Mouse (Mus musculus) CH12.LX (cell line): ENCODE results near the gene Nhsl1. TPM values are rescaled to one million over a fixed set of nuclear protein-coding genes. Genes with fewer than 3 reads are reported as not detected.
A peak's percentile ranks its signal among the peaks of the same experiment; 100 is the strongest.

Experiments
- DNase-seq: peaks from one replicate; pipeline ENCODE4 v3.0.0-alpha.2; 2013; ENCODE audit errors: extremely low read depth
- H3K27ac ChIP-seq: 2 replicates; pipeline ENCODE4 v1.5.1; 2012; ENCODE audit warnings: low read depth, mild to moderate bottlenecking, control low read depth, moderate library complexity; ENCODE audit not compliant: insufficient read depth
- H3K27me3 ChIP-seq: replicated peaks from 2 replicates; pipeline ENCODE3; 2012; ENCODE audit warnings: inconsistent platforms
- H3K36me3 ChIP-seq, 2 experiments: replicated peaks in 1 of 2; 2 replicates each; pipeline versions ENCODE3 to v1.6.1; 2012; ENCODE audit warnings: inconsistent platforms in 1 of 2, low read length in 1 of 2, mild to moderate bottlenecking in 1 of 2, mixed read lengths in 1 of 2, moderate library complexity in 1 of 2; ENCODE audit not compliant: control insufficient read depth in 1 of 2, insufficient read depth in 1 of 2
- H3K4me1 ChIP-seq, 2 experiments: 2 replicates each; pipeline ENCODE4 v1.6.1; 2012; ENCODE audit warnings: inconsistent platforms in 1 of 2, moderate library complexity in 1 of 2; ENCODE audit not compliant: insufficient read depth in 2 of 2, control insufficient read depth in 1 of 2
- H3K4me2 ChIP-seq: 2 replicates; pipeline ENCODE4 v1.6.1; 2012; ENCODE audit warnings: low read depth, mild to moderate bottlenecking, control low read depth; ENCODE audit not compliant: poor library complexity, insufficient read depth, severe bottlenecking
- H3K4me3 ChIP-seq, 3 experiments: fragments of 150-350 bp in 1 of 3; sonication (generic) in 1 of 3; replicated peaks in 1 of 3; 2 replicates each; pipeline versions ENCODE3 to v1.5.1; 2011 to 2012; ENCODE audit warnings: low read depth in 2 of 3, low read length in 2 of 3, mild to moderate bottlenecking in 2 of 3, moderate library complexity in 2 of 3, control low read depth in 1 of 3, improper control_type of control experiment in 1 of 3, inconsistent platforms in 1 of 3, mixed read lengths in 1 of 3; ENCODE audit not compliant: poor library complexity in 1 of 3
- H3K79me2 ChIP-seq: replicated peaks from 2 replicates; pipeline ENCODE4 v1.6.1; 2012; ENCODE audit warnings: mild to moderate bottlenecking, moderate library complexity; ENCODE audit not compliant: control insufficient read depth, poor library complexity, insufficient read depth, severe bottlenecking; ENCODE audit errors: extremely low read depth
- H3K9ac ChIP-seq: 2 replicates; pipeline ENCODE4 v1.6.1; 2012; ENCODE audit warnings: low read depth, mild to moderate bottlenecking, control low read depth, moderate library complexity; ENCODE audit not compliant: insufficient read depth
- H3K9me3 ChIP-seq: replicated peaks from 2 replicates; pipeline ENCODE3; 2012; ENCODE audit warnings: low read length, inconsistent platforms, mixed read lengths
- BHLHE40 ChIP-seq: IDR thresholded peaks from 2 replicates; pipeline ENCODE4 v1.6.1; 2011; ENCODE audit warnings: mild to moderate bottlenecking, low read depth, low read length, improper control_type of control experiment
- CHD1 ChIP-seq: IDR thresholded peaks from 2 replicates; pipeline ENCODE4 v1.6.1; 2012; ENCODE audit warnings: low read depth, low read length, improper control_type of control experiment, inconsistent platforms
- CHD2 ChIP-seq: IDR thresholded peaks from 2 replicates; pipeline ENCODE4 v1.6.1; 2011; ENCODE audit warnings: low read length, improper control_type of control experiment
- CTCF ChIP-seq, 2 experiments: IDR thresholded peaks in 1 of 2; conservative IDR thresholded peaks in 1 of 2; 2 replicates each; pipeline ENCODE4 v1.5.1; 2011 to 2012; ENCODE audit warnings: low read depth in 2 of 2, low read length in 2 of 2, improper control_type of control experiment in 1 of 2, inconsistent platforms in 1 of 2, mild to moderate bottlenecking in 1 of 2, moderate library complexity in 1 of 2
- E2F4 ChIP-seq: IDR thresholded peaks from 2 replicates; pipeline ENCODE4 v1.6.1; 2011; ENCODE audit warnings: low read depth, low read length, improper control_type of control experiment; ENCODE audit not compliant: insufficient replicate concordance
- ELF1 ChIP-seq: IDR thresholded peaks from 2 replicates; pipeline ENCODE4 v1.6.1; 2014; ENCODE audit warnings: low read depth, mild to moderate bottlenecking, inconsistent platforms, low read length, improper control_type of control experiment
- EP300 ChIP-seq: IDR thresholded peaks from 2 replicates; pipeline ENCODE4 v1.6.1; 2011; ENCODE audit warnings: low read length, improper control_type of control experiment
- ETS1 ChIP-seq: conservative IDR thresholded peaks from 2 replicates; pipeline ENCODE4 v1.6.1; 2012; ENCODE audit warnings: low read depth, mild to moderate bottlenecking, inconsistent platforms, low read length, improper control_type of control experiment, moderate library complexity
- GABPA ChIP-seq: IDR thresholded peaks from 2 replicates; pipeline ENCODE4 v1.6.1; 2012; ENCODE audit warnings: low read depth, low read length, improper control_type of control experiment, inconsistent platforms; ENCODE audit not compliant: insufficient replicate concordance
- HCFC1 ChIP-seq: IDR thresholded peaks from 2 replicates; pipeline ENCODE4 v1.6.1; 2012; ENCODE audit warnings: low read depth, mild to moderate bottlenecking, inconsistent platforms, low read length, improper control_type of control experiment
- IRF4 ChIP-seq: IDR thresholded peaks from 2 replicates; pipeline ENCODE4 v1.6.1; 2014; ENCODE audit warnings: low read depth, mild to moderate bottlenecking, inconsistent platforms, low read length, improper control_type of control experiment
- JUND ChIP-seq: conservative IDR thresholded peaks from 2 replicates; pipeline ENCODE4 v1.6.1; 2011; ENCODE audit warnings: low read depth, low read length, improper control_type of control experiment
- KAT2A ChIP-seq: IDR thresholded peaks from 2 replicates; pipeline ENCODE4 v1.6.1; 2012; ENCODE audit warnings: low read length, improper control_type of control experiment, inconsistent platforms; ENCODE audit not compliant: insufficient replicate concordance
- MAX ChIP-seq: IDR thresholded peaks from 2 replicates; pipeline ENCODE4 v1.6.1; 2011; ENCODE audit warnings: low read length, improper control_type of control experiment
- MAZ ChIP-seq: IDR thresholded peaks from 2 replicates; pipeline ENCODE4 v1.6.1; 2012; ENCODE audit warnings: low read depth, mild to moderate bottlenecking, inconsistent platforms, low read length, improper control_type of control experiment, moderate library complexity
- MXI1 ChIP-seq: IDR thresholded peaks from 2 replicates; pipeline ENCODE4 v1.6.1; 2011; ENCODE audit warnings: mild to moderate bottlenecking, low read depth, low read length, improper control_type of control experiment
- MYC ChIP-seq: IDR thresholded peaks from 2 replicates; pipeline ENCODE4 v1.6.1; 2011; ENCODE audit warnings: low read depth, mild to moderate bottlenecking, improper control_type of control experiment, low read length
- NELFE ChIP-seq: IDR thresholded peaks from 2 replicates; pipeline ENCODE4 v1.6.1; 2011; ENCODE audit warnings: low read depth, low read length, improper control_type of control experiment
- NRF1 ChIP-seq: IDR thresholded peaks from 2 replicates; pipeline ENCODE4 v1.6.1; 2014; ENCODE audit warnings: low read depth, mild to moderate bottlenecking, inconsistent platforms, low read length, improper control_type of control experiment, moderate library complexity
- PAX5 ChIP-seq: IDR thresholded peaks from 2 replicates; pipeline ENCODE4 v1.6.1; 2012; ENCODE audit warnings: low read length, inconsistent platforms, mixed read lengths
- POLR2A ChIP-seq: IDR thresholded peaks from 2 replicates; pipeline ENCODE4 v1.6.1; 2011; ENCODE audit warnings: low read depth, mild to moderate bottlenecking, improper control_type of control experiment, low read length
- POLR2AphosphoS2 ChIP-seq: IDR thresholded peaks from 2 replicates; pipeline ENCODE4 v1.6.1; 2011; ENCODE audit warnings: low read depth, low read length, improper control_type of control experiment
- RAD21 ChIP-seq: IDR thresholded peaks from 2 replicates; pipeline ENCODE4 v1.6.1; 2011; ENCODE audit warnings: low read depth, mild to moderate bottlenecking, low read length, improper control_type of control experiment, moderate library complexity
- RCOR1 ChIP-seq: conservative IDR thresholded peaks from 2 replicates; pipeline ENCODE4 v1.6.1; 2012; ENCODE audit warnings: low read depth, mild to moderate bottlenecking, inconsistent platforms, low read length, improper control_type of control experiment
- SIN3A ChIP-seq: IDR thresholded peaks from 2 replicates; pipeline ENCODE4 v1.6.1; 2012; ENCODE audit warnings: low read length, improper control_type of control experiment, inconsistent platforms
- SMC3 ChIP-seq: IDR thresholded peaks from 2 replicates; pipeline ENCODE4 v1.6.1; 2011; ENCODE audit warnings: low read depth, low read length, improper control_type of control experiment
- TBP ChIP-seq: conservative IDR thresholded peaks from 2 replicates; pipeline ENCODE4 v1.6.1; 2011; ENCODE audit warnings: low read depth, low read length, improper control_type of control experiment
- TCF12 ChIP-seq: IDR thresholded peaks from 2 replicates; pipeline ENCODE4 v1.6.1; 2014; ENCODE audit warnings: low read depth, mild to moderate bottlenecking, inconsistent platforms, low read length, improper control_type of control experiment
- UBTF ChIP-seq: IDR thresholded peaks from 2 replicates; pipeline ENCODE4 v1.6.1; 2012; ENCODE audit warnings: low read depth, mild to moderate bottlenecking, inconsistent platforms, low read length, improper control_type of control experiment, moderate library complexity
- USF1 ChIP-seq: IDR thresholded peaks from 2 replicates; pipeline ENCODE4 v1.6.1; 2014; ENCODE audit warnings: low read depth, mild to moderate bottlenecking, inconsistent platforms, low read length, improper control_type of control experiment
- USF2 ChIP-seq: conservative IDR thresholded peaks from 2 replicates; pipeline ENCODE4 v1.6.1; 2011; ENCODE audit warnings: low read depth, low read length, improper control_type of control experiment
- ZC3H11A ChIP-seq: IDR thresholded peaks from 2 replicates; pipeline ENCODE4 v1.6.1; 2012; ENCODE audit warnings: low read depth, mild to moderate bottlenecking, inconsistent platforms, low read length, improper control_type of control experiment
- ZKSCAN1 ChIP-seq: IDR thresholded peaks from 2 replicates; pipeline ENCODE4 v1.6.1; 2012; ENCODE audit warnings: low read depth, inconsistent platforms, low read length, improper control_type of control experiment, borderline replicate concordance
- ZMIZ1 ChIP-seq: IDR thresholded peaks from 2 replicates; pipeline ENCODE4 v1.6.1; 2012; ENCODE audit warnings: low read depth, mild to moderate bottlenecking, inconsistent platforms, low read length, improper control_type of control experiment
- ZNF384 ChIP-seq: IDR thresholded peaks from 2 replicates; pipeline ENCODE4 v1.6.1; 2012; ENCODE audit warnings: low read depth, low read length, improper control_type of control experiment, inconsistent platforms
- dilution Hi-C: fragments of 300-500 bp; cut with MboI; formaldehyde crosslinking; loops from 2 replicates; pipeline ENCODE4 v1.14.3; 2020; ENCODE audit warnings: low sequenced_read_pairs; ENCODE audit not compliant: extremely low pct_unique_long_range_greater_than_20kb, extremely low pct_ligation_motif_present
- in situ Hi-C: fragments of 300-500 bp; cut with MboI; formaldehyde crosslinking; loops from 3 replicates; pipeline ENCODE4 v1.14.3; 2019; ENCODE audit warnings: low sequenced_read_pairs, low pct_ligation_motif_present, low pct_unique_long_range_greater_than_20kb, mixed read lengths
- polyA plus RNA-seq: library from polyadenylated mRNA; unstranded; fragments of >175 nt; gene quantifications from 2 replicates; pipeline ENCODE4 v1.2.1, GENCODE M21; 2012; ENCODE audit warnings: low read depth; ENCODE audit not compliant: insufficient read length
- total RNA-seq, 2 experiments: library from RNA; depleted of rRNA; stranded (reverse); fragments of 300-350 nt in 1 of 2; fragments of >200 nt in 1 of 2; gene quantifications; 2 replicates each; pipeline ENCODE4 v1.2.3; 2012 to 2014

Nhsl1 gene
- total and polyA plus RNA-seq, 3 experiments, result 0.13 to 0.19 (median 0.15) TPM

- H3K27me3 ChIP-seq, result no peaks in the 10 kb centered on the region
Measured at GRCm38 (mm10) chr10:18469279-18470135, 150.7 kb downstream of the Nhsl1 start.

DNA sequence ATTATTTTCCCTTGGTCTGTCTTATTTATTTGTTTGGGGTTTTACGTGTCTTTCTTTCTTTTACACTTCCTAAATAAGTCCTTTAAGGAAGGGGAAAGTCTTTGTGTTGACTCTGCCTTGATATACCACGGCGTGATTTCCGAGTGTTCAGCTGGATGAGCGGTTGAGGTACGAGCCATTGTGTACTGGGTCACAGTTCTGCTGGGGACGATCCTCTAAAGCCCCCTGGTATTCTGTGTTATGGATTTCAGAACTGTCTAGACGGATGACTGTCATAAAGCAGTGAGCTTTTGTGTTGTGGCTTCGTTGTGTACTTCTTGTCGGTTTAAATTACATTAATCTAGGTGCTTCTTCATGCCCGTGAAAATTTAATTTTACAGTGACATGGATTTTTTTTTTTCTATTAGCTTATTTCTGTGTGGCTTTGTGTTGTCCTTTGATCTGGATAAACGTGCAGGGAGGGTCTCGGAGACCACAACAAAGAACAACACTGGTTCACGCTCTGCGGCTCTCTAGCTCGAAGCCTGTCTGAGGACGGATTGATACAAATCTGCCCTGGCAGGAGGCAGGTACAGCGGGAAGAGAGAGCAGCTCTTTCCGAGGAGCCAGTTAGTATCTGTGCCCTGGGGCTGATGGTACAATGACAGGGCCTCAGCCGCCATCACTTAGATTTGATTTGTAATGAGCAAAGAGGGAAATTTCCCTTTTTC is 151.7 kb downstream of the Nhsl1 start:
- no peak for TF ChIP-seq USF2
- no peak for TF ChIP-seq HCFC1
- no peak for TF ChIP-seq POLR2AphosphoS2
- Histone ChIP-seq H3K36me3 (no peaks in the 10 kb centered on the region), H3K4me1 (peaks cover 0 to 22% of the 10 kb centered on the region in 2 experiments; a peak in 2 of 4 replicates), H3K9ac (no peak overlapping the region), H3K27ac (no peak overlapping the region), H3K4me3 (no peak overlapping the region), H3K27me3 (no peaks in the 10 kb centered on the region), H3K4me2 (no peak overlapping the region; the same call in 1 of the 2 replicates), H3K79me2 (no peaks in the 10 kb centered on the region), H3K9me3 (no peaks in the 10 kb centered on the region)
- dilution Hi-C loops, result no loop called here
- DNase-seq, result no peak
- in situ Hi-C loops, result no loop called here

More at GRCm38 (mm10) chr10:18469279-18470135, 150.7 kb downstream of the Nhsl1 start:
- DNase-seq, result peak; percentile 92
- Histone ChIP-seq H3K27ac (no peak overlapping the region), H3K4me1 (peaks cover 0 to 22% of the 10 kb centered on the region in 2 experiments; a peak in 2 of 4 replicates), H3K9me3 (no peaks in the 10 kb centered on the region), H3K4me3 (peak overlapping the region in 2 of 3 experiments; percentile 7 to 20), H3K4me2 (peak overlapping the region; percentile 35), H3K9ac (no peak overlapping the region; the same call in 1 of the 2 replicates), H3K79me2 (no peaks in the 10 kb centered on the region), H3K36me3 (no peaks in the 10 kb centered on the region)
- in situ Hi-C loops (no loop called here), dilution Hi-C loops (no loop called here)
- TF ChIP-seq TBP (no peak), E2F4 (no peak), POLR2AphosphoS2 (no peak), ELF1 (peak; percentile 16; the same call in 1 of the 2 replicates), ZC3H11A (no peak), CHD2 (no peak), ZNF384 (no peak), USF1 (no peak), ZMIZ1 (no peak), BHLHE40 (peak; percentile 73), MYC (no peak), RAD21 (no peak), UBTF (no peak), RCOR1 (no peak), MAZ (no peak), CHD1 (no peak), NELFE (no peak), PAX5 (no peak), ZKSCAN1 (no peak), MAX (peak; percentile 86), TCF12 (no peak), KAT2A (no peak), SMC3 (no peak), HCFC1 (no peak), JUND (no peak), POLR2A (no peak), GABPA (no peak), CTCF (conservative IDR thresholded peaks at IDR 0.05 in 1 of 2, IDR thresholded peaks at IDR 0.05 in 1 of 2; ENCODE audit: low read depth in 2 of 2, low read length in 2 of 2) (no peak), USF2 (no peak), IRF4 (0 out of 2 replicates have a peak, but pooled peaks have one; percentile 19), ETS1 (peak; percentile 49), SIN3A (no peak), MXI1 (peak; percentile 24; the same call in 1 of the 2 replicates), EP300 (no peak; the same call in 1 of the 2 replicates), NRF1 (no peak)
